Mouse (Mus musculus): ENCODE data around the gene Nceh1. TPM values are rescaled to one million over a fixed set of nuclear protein-coding genes. Genes with fewer than 3 reads are reported as not detected.

The Nceh1 gene
- polyA plus RNA-seq, 1 experiment, result 51.5 TPM

GRCm38 (mm10) chr3:27170257-27170656 is 12.5 kb upstream of the Nceh1 start:
- DNase-seq, result no peak
- Histone ChIP-seq H3K4me3 (replicated peaks; ENCODE audit: insufficient read depth, low read depth, low read length) (no peak overlapping the region), H3K27ac (ENCODE audit: insufficient read depth, low read length) (no peak overlapping the region), H3K4me1 (ENCODE audit: control insufficient read depth, insufficient read depth, low read length) (no peaks in the 10 kb centered on the region), H3K27me3 (ENCODE audit: control insufficient read depth, insufficient read depth, low read length) (no peaks in the 10 kb centered on the region; the same call in 1 of the 2 replicates)
- WGBS, result 90% methylated on average over 1 of the region's 1 CpGs
- no peak for TF ChIP-seq CTCF (IDR thresholded peaks at IDR 0.05; ENCODE audit: borderline replicate concordance, insufficient read depth, low read depth, low read length)
- TF ChIP-seq POLR2A (IDR thresholded peaks at IDR 0.05; ENCODE audit: borderline replicate concordance, insufficient read depth, low read length), result no peak

DNA sequence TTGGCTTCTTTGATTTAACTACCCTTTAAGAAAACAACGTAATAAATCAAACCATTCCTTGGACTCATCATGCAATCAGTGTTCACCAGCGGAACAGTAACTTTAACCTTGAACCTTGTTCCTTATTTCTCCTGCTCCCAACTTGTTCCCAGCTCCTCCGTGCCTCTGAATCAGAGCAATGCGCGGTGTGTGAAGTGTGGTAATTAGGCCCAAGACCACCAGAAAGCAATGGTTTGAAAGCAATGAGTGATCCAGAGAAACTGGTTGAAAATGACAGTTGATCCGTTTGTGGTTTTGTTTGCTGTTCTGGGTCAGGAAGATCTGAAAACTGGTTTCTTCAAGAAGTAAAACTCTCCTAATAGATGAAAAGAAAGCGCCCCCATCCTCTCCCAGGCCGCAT is 3.1 kb upstream of the Nceh1 start:
- Histone ChIP-seq H3K4me3 (replicated peaks; ENCODE audit: insufficient read depth, low read depth, low read length) (no peak overlapping the region), H3K27me3 (ENCODE audit: control insufficient read depth, insufficient read depth, low read length) (no peaks in the 10 kb centered on the region; the same call in 1 of the 2 replicates), H3K4me1 (ENCODE audit: control insufficient read depth, insufficient read depth, low read length) (peaks cover 3% of the 10 kb centered on the region), H3K27ac (ENCODE audit: insufficient read depth, low read length) (no peak overlapping the region)
- no peak for TF ChIP-seq POLR2A (IDR thresholded peaks at IDR 0.05; ENCODE audit: borderline replicate concordance, insufficient read depth, low read length)
- 90% methylated on average over 8 of the region's 8 CpGs for WGBS
- no peak for DNase-seq

DNA sequence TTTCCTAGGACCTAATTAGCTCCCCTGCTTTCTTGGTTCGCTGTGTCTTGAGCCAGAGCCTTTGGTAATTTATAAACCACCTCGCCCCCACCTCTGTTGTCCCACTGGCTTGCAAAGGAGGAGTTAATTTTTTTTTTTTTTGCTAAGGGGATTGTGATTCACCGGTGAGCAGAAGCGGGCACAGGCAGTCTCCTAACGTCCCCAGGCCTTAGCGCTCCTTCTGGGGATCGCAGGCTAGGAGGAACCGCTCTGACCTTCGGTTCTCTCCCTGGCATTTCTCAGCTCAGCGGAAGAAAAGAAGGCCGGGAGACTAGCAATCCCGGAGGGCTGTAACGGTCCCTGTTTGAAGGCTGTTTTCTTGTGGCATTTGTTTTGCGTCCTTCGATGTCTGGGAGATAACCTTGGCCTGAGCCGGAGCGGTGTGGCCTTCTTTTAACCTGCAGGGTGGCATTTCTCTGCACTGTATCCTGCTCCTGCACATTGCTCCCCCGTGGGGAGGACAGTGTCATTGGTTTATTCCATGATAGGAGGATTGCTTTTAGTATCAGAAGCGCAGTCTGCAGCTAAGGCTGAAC is 923 bp downstream of the Nceh1 start:
- TF ChIP-seq POLR2A (IDR thresholded peaks at IDR 0.05; ENCODE audit: borderline replicate concordance, insufficient read depth, low read length) (peak; percentile 28; the same call in 1 of the 2 replicates), CTCF (IDR thresholded peaks at IDR 0.05; ENCODE audit: borderline replicate concordance, insufficient read depth, low read depth, low read length) (no peak)
- 3% methylated on average over 19 of the region's 19 CpGs for WGBS

DNA sequence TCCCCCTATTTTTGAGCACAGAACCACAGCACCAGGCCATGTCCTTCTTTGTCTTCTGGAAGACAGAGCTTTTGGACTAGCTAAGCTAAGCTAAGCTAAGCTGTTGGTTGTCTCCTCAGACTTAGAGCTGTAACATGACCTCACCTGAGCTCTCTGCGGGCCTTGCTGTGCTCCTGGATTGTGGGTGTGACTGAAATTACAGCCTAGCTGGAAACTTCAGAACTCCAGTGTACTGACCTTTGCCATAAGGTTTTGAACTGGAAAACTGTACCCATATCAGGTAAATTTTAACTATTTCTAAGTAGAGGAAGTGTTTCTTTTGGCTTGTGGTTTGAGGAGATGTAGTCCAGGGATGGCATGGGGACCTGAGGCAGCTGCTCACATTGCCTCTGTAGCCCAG is 5.6 kb downstream of the Nceh1 start:
- DNase-seq, result no peak
- WGBS, result 90% methylated on average over 1 of the region's 1 CpGs
- no peak for TF ChIP-seq POLR2A (IDR thresholded peaks at IDR 0.05; ENCODE audit: borderline replicate concordance, insufficient read depth, low read length)
- TF ChIP-seq CTCF (IDR thresholded peaks at IDR 0.05; ENCODE audit: borderline replicate concordance, insufficient read depth, low read depth, low read length), result no peak
- no peak overlapping the region for H3K4me3 ChIP-seq (replicated peaks; ENCODE audit: insufficient read depth, low read depth, low read length)
- H3K27ac ChIP-seq (ENCODE audit: insufficient read depth, low read length), result no peak overlapping the region
- H3K4me1 ChIP-seq (ENCODE audit: control insufficient read depth, insufficient read depth, low read length), result peaks cover 9% of the 10 kb centered on the region
- H3K27me3 ChIP-seq (ENCODE audit: control insufficient read depth, insufficient read depth, low read length), result no peaks in the 10 kb centered on the region

More for the DNA sequence above, 923 bp downstream of the Nceh1 start:
- peak overlapping the region; percentile 47 for H3K27ac ChIP-seq (ENCODE audit: insufficient read depth, low read length)
- no peaks in the 10 kb centered on the region for H3K27me3 ChIP-seq (ENCODE audit: control insufficient read depth, insufficient read depth, low read length)
- H3K4me3 ChIP-seq (replicated peaks; ENCODE audit: insufficient read depth, low read depth, low read length), result peak overlapping the region; percentile 65
- DNase-seq, result peak; percentile 73 to 76
- H3K4me1 ChIP-seq (ENCODE audit: control insufficient read depth, insufficient read depth, low read length), result peaks cover 3% of the 10 kb centered on the region

- DNase-seq, result peak; percentile 50 to 52
- no peak overlapping the region for H3K27ac ChIP-seq (ENCODE audit: insufficient read depth, low read length)
- H3K4me3 ChIP-seq (replicated peaks; ENCODE audit: insufficient read depth, low read depth, low read length), result no peak overlapping the region
- no peaks in the 10 kb centered on the region for H3K27me3 ChIP-seq (ENCODE audit: control insufficient read depth, insufficient read depth, low read length)
- TF ChIP-seq CTCF (IDR thresholded peaks at IDR 0.05; ENCODE audit: borderline replicate concordance, insufficient read depth, low read depth, low read length) (no peak), POLR2A (IDR thresholded peaks at IDR 0.05; ENCODE audit: borderline replicate concordance, insufficient read depth, low read length) (no peak)
- H3K4me1 ChIP-seq (ENCODE audit: control insufficient read depth, insufficient read depth, low read length), result peaks cover 7% of the 10 kb centered on the region
- 54% methylated on average over 14 of the region's 14 CpGs for WGBS
Observed at GRCm38 (mm10) chr3:27189320-27190261, 6.8 kb downstream of the Nceh1 start.

GRCm38 (mm10) chr3:27190865-27191264 is 8.1 kb downstream of the Nceh1 start:
- Histone ChIP-seq H3K27ac (ENCODE audit: insufficient read depth, low read length) (no peak overlapping the region), H3K27me3 (ENCODE audit: control insufficient read depth, insufficient read depth, low read length) (no peaks in the 10 kb centered on the region), H3K4me3 (replicated peaks; ENCODE audit: insufficient read depth, low read depth, low read length) (no peak overlapping the region), H3K4me1 (ENCODE audit: control insufficient read depth, insufficient read depth, low read length) (peaks cover 6% of the 10 kb centered on the region; the same call in 1 of the 2 replicates)
- DNase-seq, result no peak
- TF ChIP-seq CTCF (IDR thresholded peaks at IDR 0.05; ENCODE audit: borderline replicate concordance, insufficient read depth, low read depth, low read length) (no peak), POLR2A (IDR thresholded peaks at IDR 0.05; ENCODE audit: borderline replicate concordance, insufficient read depth, low read length) (no peak)
- WGBS, result 91% methylated on average over 4 of the region's 4 CpGs

- H3K27ac ChIP-seq (ENCODE audit: insufficient read depth, low read length), result no peak overlapping the region
- WGBS, result 89% methylated on average over 6 of the region's 6 CpGs
- TF ChIP-seq POLR2A (IDR thresholded peaks at IDR 0.05; ENCODE audit: borderline replicate concordance, insufficient read depth, low read length), result no peak
- no peak for TF ChIP-seq CTCF (IDR thresholded peaks at IDR 0.05; ENCODE audit: borderline replicate concordance, insufficient read depth, low read depth, low read length)
- peaks cover 6% of the 10 kb centered on the region; the same call in 1 of the 2 replicates for H3K4me1 ChIP-seq (ENCODE audit: control insufficient read depth, insufficient read depth, low read length)
- no peaks in the 10 kb centered on the region for H3K27me3 ChIP-seq (ENCODE audit: control insufficient read depth, insufficient read depth, low read length)
- no peak overlapping the region for H3K4me3 ChIP-seq (replicated peaks; ENCODE audit: insufficient read depth, low read depth, low read length)
- no peak for DNase-seq
Observed at GRCm38 (mm10) chr3:27191856-27192255, 9.1 kb downstream of the Nceh1 start.

Measured in cerebellum, adult 2 months (tissue).